Mouse (Mus musculus): ENCODE measurements around the gene Cox6b2.

DNA sequence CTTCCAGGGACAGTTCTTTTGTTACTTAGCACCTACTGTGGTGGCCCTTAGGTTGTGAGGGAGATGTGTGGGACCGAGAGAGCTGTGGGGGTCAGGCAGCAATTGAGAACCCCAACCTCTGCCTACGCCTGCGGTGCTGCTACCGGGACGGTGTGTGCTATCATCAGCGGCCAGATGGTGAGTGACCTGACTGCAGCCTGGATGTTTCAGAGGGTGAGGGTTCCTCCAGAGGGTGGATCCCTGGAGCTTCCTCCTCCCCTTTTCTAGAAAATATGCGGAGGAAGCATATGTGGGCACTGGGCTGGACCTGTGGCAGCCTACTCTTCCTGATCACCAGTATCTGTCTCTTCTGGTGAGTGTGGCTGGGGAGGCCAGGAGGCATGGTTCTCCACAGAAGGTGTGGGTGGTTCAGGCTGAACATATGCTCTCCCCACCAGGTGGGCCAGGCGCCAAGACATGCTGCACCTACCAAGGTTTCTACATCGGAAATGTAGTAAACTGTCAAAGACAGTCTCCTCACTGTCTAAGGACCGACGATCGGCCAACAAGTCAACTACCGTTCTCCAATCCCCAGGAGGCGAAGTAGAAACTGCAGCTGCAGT, 30.9 kb upstream of the Cox6b2 start:
- TF ChIP-seq CTCF (IDR thresholded peaks at IDR 0.05; ENCODE audit: low read depth) (no peak), EP300 (IDR thresholded peaks at IDR 0.05; ENCODE audit: low read depth) (no peak)

Data from liver, embryonic 14.5 days (tissue).